Mouse (Mus musculus) lung, embryonic 15.5 days (tissue): ENCODE results near the gene Adgrf5. TPM values are rescaled to one million over a fixed set of nuclear protein-coding genes. Genes with fewer than 3 reads are reported as not detected.

Experiments
- ATAC-seq: fragments of 200-750 bp; cut with Nextera tagmentation; 2 replicates; pipeline ENCODE4 v1.8.0; 2017; ENCODE audit warnings: moderate number of reproducible peaks, borderline replicate concordance; ENCODE audit not compliant: low FRiP score, low TSS enrichment; ENCODE audit errors: extremely low read depth
- H3K27ac ChIP-seq: fragments of 300-500 bp; sonication (generic); 2 replicates; pipeline ENCODE4 v1.5.1; 2015; ENCODE audit warnings: moderate library complexity, mild to moderate bottlenecking, inconsistent platforms
- H3K27me3 ChIP-seq: fragments of 300-500 bp; sonication (generic); 2 replicates; pipeline ENCODE4 v1.6.1; 2015; ENCODE audit warnings: inconsistent platforms
- H3K36me3 ChIP-seq: fragments of 300-500 bp; sonication (generic); 2 replicates; pipeline ENCODE4 v1.6.1; 2015; ENCODE audit warnings: inconsistent platforms
- H3K4me1 ChIP-seq: fragments of 300-500 bp; sonication (generic); 2 replicates; pipeline ENCODE4 v1.6.1; 2015; ENCODE audit warnings: inconsistent platforms
- H3K4me2 ChIP-seq: fragments of 300-500 bp; sonication (generic); 2 replicates; pipeline ENCODE4 v1.6.1; 2015; ENCODE audit warnings: inconsistent platforms, mild to moderate bottlenecking, moderate library complexity
- H3K4me3 ChIP-seq: fragments of 300-500 bp; sonication (generic); 2 replicates; pipeline ENCODE4 v1.5.1; 2015; ENCODE audit warnings: mild to moderate bottlenecking, inconsistent platforms
- H3K9ac ChIP-seq: fragments of 300-500 bp; sonication (generic); 2 replicates; pipeline ENCODE4 v1.6.1; 2015; ENCODE audit warnings: inconsistent platforms
- H3K9me3 ChIP-seq: fragments of 300-500 bp; sonication (generic); 2 replicates; pipeline ENCODE4 v1.6.1; 2016; ENCODE audit warnings: inconsistent platforms
- WGBS: fragments of 180-500 bp; shearing (Covaris S2); methylation state at CpG from one replicate; pipeline ENCODE4 v1.1.7; 2015; 5-methylcytosine and 5-hydroxymethylcytosine counted together
- polyA plus RNA-seq: library from polyadenylated mRNA; unstranded; fragments of >200 nt; fragmentation: Nextera tagmentation; extraction: Ambion mirVana; gene quantifications from 2 replicates; pipeline ENCODE4 v1.2.1, GENCODE M21; 2015

Adgrf5 gene
- polyA plus RNA-seq, 1 experiment from 2014 or later, result 25.0 TPM

GRCm38 (mm10) chr17:43503861-43504593, 143.8 kb downstream of the Adgrf5 start:
- no peaks in the 10 kb centered on the region for H3K27me3 ChIP-seq
- H3K36me3 ChIP-seq, result no peaks in the 10 kb centered on the region
- H3K9me3 ChIP-seq, result no peaks in the 10 kb centered on the region
- H3K4me1 ChIP-seq, result no peaks in the 10 kb centered on the region
- no peak for ATAC-seq
- WGBS, result 34% methylated on average over 4 of the region's 4 CpGs
- H3K4me3 ChIP-seq, result no peak overlapping the region
- H3K9ac ChIP-seq, result no peak overlapping the region
- H3K27ac ChIP-seq, result no peak overlapping the region
- no peak overlapping the region for H3K4me2 ChIP-seq

GRCm38 (mm10) chr17:43504594-43504934, 144.3 kb downstream of the Adgrf5 start:
- no peak overlapping the region for H3K4me2 ChIP-seq
- no peaks in the 10 kb centered on the region for H3K36me3 ChIP-seq
- no peak overlapping the region for H3K9ac ChIP-seq
- H3K4me1 ChIP-seq, result no peaks in the 10 kb centered on the region
- H3K4me3 ChIP-seq, result no peak overlapping the region
- no peaks in the 10 kb centered on the region for H3K9me3 ChIP-seq
- no peaks in the 10 kb centered on the region for H3K27me3 ChIP-seq
- H3K27ac ChIP-seq, result no peak overlapping the region
- ATAC-seq, result no peak
- 20% methylated on average over 6 of the region's 6 CpGs for WGBS

Other genes starting within 250 kb of the Adgrf5 start
- not detected in 2 replicates for gene Adgrf1, start 90.1 kb upstream of the Adgrf5 start, polyA plus RNA-seq
- gene Mep1a, start 142.4 kb downstream of the Adgrf5 start, polyA plus RNA-seq, result not detected in 2 replicates
- gene Ankrd66, start 183.2 kb downstream of the Adgrf5 start, polyA plus RNA-seq, result 0.30 and 0.36 TPM in 2 replicates
- 10.6 and 12.5 TPM in 2 replicates for gene Pla2g7, start 207.6 kb downstream of the Adgrf5 start, polyA plus RNA-seq